Mouse (Mus musculus) kidney, adult 18-20 months (tissue): ENCODE measurements at regions not wholly inside any gene's neighbourhood (a gene's known extent, or its start where the extent isn't known, plus 50 kb on each side); places are given as distances from the start of the nearest gene placed in this dataset.
"Not testable (repeated sequence)": the region's sequence is repeated elsewhere in the genome, so short reads cannot be mapped to it uniquely, and the experiment has no call there.

Source experiments
- DNase-seq: peaks from one replicate; pipeline ENCODE4 v3.0.0; 2021

DNA sequence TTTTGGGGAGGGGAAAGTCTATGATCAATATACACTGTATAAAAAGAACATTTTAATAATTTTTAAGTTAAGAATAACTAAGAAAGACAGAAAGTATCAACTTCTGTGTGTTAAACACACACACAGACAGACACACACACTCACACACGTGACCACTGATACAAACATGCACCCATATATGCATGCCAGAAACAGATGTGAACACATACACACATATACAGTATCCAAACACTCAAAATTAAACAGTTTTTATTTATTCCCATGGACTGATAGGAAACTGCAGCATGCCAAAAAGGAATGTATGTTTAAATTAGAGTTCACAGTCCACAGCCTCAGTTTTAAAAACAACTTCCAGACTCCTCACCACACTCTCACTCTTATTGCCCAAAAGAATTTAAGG, 203.4 kb upstream of the Tbl1x start:
- no peak for DNase-seq

DNA sequence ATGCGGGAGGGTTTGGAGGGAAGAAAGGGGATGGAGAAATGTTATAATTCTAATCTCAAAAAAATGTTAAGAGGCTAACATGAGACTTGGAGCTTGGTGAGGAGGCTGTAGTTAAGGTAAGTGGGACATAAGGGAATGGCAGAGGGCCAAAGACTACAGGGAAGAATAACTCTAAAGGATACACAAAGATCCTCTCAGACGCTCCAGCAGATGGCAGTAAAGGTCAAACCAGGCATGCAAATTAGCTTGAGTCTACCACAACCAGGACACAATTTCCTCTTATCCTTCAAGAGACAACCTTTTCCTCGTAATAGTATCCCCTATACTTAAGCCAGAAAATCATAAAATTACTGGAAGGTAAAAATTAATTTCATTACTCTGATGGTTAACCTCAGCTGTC, 196.4 kb upstream of the Tbl1x start:
- peak; percentile 32 for DNase-seq

DNA sequence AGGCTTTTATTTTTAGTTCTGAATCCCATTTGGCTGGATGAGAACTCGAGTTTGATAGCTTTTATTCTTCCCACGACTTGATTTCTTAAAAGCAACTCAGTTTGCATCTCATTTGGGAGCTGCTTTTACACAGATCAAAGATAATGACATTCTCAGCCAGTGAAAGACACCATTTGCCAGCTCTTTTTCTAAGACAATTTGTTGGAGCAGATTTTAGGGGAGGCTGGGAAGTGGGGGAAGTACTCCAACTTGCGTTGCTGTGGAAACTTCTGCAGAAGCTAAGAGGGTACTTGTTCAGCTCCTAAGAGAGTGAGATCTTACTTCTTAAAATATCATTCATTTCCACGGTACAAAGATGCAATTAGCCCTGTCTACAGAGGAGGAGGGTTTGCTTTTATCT, 187.2 kb upstream of the Tbl1x start:
- DNase-seq: no peak

DNA sequence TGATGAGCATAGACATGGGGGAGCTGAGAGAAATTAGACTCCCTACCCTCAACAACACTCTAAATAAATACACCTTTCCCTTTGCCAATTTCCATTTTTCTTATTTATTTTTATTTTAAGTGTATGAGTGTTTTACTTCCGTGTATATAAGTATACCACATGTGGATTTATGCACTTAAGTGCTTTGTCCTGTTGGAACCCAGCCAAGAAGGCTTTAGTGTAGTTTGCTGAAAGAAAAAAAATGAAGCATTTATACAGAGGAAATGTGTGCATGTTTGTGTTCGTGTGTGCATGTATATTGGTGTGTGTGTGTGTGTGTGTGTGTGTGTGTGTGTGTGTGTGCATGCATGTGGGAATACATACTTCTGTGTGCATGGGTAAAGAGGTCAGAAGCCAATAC, 157.6 kb upstream of the Tbl1x start:
- no peak for DNase-seq

DNA sequence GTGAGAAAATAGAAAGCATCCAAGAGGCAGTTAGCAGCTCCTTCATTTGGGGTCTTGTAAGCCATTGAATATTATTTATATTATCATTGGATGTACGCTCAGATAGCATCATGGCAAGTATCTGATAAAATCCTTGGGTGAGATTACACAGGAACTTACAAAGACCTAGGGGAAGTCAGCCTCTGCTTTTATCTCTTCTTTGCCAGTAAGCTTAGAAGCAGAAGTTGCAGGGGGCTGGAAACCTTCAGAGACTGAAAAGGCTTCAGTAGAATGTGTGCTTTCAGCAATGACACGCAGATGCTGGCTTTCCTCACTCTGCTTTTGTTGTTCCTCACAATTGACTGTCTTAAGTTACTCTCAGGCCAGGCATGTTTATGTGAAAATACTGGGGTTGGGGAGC, 150.3 kb upstream of the Tbl1x start:
- no peak for DNase-seq

DNA sequence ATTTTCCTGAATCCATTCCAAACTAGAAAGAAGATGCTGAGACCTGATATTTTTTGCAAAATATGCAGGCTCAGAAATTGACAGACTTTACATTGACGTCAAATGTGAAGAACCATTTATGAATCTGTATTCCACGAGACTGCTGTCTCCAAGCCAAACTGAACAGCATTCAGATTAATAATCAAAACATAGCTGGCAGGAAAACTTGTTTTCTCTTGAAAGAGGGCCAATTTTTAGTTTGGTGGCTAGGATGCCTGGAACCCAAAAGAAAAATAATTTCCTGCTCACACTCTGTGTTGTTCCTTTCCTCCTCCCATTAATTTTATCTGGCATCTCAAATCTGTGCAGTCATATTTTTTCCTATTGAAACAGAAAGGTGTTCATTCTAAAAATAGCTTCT, 149.7 kb upstream of the Tbl1x start:
- no peak for DNase-seq

DNA sequence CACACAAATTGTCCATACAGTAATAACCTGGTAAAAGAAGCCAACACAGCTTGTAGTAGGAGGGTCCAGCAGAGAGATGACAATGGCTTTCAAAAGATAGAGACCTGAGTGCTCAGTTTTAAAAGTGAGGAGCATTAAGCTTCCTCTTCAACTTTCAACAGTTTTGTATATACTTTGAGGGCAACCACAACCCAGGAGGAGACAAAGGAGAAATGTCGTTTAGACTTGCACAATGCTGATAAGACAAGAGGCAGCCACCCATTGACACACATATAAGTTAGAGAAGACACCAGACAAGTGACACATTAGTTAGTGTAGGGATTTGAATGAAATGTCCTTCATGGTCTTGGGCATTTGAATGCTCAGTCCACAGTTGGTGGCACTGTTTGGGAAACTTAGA, 147.2 kb upstream of the Tbl1x start:
- no peak for DNase-seq

DNA sequence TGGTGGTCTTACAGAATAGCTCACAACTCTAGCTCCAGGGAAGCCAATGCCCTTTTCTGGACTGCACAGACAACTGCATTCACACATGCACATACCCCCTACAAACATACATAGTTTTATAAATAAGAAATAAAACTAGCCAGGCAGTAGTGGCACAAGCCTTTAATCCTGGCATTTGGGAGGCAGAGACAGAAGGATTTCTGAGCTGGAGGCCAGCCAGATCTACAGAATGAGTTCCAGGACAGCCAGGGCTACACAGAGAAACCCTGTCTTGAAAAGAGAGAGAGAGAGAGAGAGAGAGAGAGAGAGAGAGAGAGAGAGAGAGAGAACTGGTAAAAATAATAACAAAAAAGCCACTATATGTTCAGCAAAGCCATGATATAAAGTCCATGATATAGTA, 143.5 kb upstream of the Tbl1x start:
- no peak for DNase-seq

DNA sequence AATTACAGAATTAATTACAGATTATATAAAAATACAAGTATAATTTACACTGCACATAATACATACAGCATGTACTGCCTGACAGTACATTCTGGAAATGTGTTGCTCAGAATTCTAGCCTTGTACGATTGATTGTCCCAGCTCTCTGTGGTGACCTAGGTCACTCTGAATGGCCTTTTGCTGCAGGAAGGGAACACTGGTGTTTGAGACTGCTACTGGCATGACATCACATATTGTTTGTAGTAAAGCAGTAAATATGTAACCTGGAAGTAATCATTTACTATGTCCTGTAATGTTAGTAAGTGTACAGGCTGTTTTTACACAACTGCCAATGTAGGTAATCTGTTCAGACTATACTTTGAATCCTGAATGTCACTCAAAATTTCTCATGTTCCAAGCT, 123.5 kb upstream of the Tbl1x start:
- no peak for DNase-seq

DNA sequence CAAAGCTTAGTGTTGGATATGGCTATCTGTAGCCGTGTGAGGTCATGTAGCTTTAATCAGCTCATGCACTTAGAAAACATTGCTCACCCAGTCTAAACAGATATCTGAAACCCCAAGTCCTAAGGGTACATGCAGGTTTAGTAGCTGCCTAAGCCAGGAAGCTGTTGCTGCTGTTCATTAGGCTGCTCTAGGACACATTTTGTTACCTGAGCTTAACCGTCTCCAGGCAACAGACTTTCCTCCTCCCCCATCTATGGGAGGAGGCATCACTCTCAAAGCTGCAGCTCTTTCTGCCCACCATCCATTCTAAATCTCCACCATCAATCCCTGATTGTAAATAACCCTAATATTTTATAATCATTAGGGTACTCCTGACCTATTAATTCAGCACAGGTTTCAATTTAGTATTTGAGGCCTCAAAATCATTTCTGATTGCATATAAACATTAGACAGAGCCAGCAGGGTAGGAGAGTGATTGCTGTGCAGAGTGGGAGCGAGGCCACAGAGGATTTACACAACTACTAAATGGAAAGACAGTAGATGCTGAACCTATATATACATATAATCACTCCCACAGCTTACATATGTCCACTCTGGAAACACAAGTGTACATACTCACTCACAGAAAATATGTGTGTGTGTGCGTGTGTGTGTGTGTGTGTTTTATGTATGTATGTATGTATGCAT, 118.9 kb upstream of the Tbl1x start:
- DNase-seq: no peak

DNA sequence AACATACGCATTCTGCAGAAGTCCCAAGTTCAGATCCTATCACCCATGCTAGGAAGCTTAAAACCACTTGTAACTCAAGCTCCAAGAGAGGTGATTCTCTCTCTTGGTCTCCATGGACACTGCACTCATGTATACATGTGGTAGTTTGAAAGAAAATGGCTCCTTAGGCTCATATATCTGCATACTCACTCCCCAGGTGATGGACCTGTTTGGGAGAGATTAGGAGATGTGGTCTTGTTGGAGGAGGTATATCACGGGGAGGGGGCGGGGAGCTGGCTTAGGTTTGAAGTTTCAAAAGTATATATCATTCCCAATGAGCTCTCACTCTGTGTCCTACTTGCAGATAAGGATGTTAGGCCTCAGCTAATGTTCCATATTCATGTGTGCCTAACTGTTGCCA, 103.9 kb upstream of the Tbl1x start:
- DNase-seq: no peak

DNA sequence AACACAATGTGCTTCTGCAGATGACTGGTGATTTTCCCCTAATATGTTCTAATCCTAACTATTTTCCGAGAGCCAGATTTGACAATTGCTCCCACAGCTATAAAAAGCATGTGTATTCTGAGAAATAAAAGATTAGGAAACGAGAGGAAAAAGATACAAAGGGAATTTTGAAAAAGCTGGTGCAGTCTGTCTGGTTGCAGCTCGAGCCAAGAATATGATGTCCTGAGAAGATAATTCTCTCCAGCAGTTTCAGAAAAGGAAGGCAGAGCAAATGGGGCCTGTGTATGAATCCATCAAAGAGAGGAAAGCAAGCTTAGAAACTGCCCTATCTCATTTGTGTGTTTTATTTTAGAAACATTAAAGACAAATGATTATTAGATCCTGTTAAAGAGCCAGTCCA, 102.9 kb upstream of the Tbl1x start:
- DNase-seq: no peak

DNA sequence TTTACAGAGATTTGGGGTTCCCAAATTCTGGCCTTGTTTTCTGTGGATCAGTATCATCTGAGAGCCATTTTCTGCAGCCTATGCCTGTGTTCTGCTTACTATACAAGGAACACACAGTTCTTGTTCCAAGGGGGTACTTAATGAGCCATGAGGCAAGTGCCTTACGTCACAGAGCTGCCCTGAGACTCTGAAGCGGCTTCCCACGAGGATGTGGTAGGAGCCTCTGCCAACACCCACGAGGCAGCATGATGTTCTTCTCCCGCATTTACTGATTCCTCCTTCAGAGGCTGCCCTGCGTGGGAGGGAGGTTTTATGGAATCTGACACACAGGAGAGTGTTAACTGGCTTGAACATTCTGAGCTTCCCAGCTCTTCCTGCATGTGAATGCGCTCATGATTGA, 101.4 kb upstream of the Tbl1x start:
- peak; percentile 16 for DNase-seq

DNA sequence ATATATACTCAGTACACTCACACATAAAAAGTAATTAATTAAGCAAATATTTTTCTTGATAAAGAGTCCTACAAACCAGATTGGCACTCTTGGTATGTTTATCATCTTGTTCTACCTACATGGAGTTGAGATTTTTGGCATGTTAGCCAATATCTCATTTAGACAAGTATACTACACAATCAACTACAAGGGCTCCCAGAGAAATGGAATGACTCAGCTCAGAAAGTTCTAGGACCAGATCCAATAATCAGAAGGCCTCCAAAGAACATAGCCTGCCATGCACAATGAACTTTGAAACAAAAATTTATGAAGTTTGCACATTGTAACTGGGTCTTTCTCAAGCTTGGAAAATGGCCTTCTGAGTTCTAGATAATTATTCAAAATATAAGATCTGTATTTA, 100.0 kb upstream of the Tbl1x start:
- DNase-seq: no peak

DNA sequence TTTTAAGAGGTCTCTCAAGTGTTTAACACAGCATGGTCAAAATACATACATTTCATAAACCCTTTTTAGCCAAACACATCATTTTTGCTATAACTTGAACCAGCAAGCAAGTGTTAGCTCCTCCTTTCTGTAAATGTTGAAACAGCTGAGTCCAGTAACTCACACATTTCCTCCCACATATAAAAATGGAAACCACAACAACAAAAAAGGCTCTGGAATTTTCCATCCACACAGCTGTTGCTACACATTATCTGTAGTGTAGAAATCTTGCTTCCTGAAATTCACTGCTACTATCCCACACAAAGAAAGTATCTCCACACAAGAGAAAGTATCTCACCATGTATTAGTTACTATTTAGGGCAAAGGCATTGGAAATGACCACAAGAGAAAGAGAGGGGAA, 96.7 kb upstream of the Tbl1x start:
- no peak for DNase-seq

DNA sequence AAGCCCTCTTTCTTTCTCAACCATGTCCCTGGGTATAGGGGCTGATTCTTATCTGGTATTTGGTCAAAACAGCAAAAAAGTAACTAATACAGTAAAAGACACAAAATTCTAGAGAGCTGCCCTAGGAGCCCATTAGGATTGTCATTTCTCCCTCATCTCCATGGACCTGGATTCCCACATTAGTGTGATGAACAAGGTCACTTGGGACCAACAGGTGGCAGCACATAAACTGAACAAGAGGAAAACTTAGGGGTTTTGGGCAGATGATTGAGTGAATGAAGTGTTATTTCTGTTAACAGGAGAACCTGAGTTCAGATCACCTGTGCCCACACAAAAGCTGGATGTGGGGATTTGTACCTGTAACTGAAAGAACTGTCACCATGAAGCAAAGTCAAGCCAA, 93.0 kb upstream of the Tbl1x start:
- DNase-seq: peak; percentile 26

DNA sequence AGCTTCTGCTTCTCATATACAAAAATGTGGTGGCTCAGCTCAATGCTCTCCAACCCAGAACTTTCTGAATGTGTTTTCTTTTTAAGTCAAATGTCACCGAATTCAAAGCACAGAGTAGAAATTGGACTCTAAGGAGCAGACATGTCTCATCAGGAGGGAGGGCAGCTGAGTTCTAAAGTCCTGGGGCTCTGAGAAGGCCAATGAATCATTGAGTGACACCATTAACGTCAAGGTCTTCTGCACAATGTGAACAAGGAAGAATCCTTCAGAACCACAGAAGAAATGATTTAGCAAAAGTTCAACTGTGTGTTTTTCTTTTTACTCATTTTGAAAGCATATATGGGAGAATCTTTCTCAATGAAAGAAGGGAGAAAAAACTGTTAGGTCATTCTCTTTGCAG, 88.6 kb upstream of the Tbl1x start:
- DNase-seq: no peak

DNA sequence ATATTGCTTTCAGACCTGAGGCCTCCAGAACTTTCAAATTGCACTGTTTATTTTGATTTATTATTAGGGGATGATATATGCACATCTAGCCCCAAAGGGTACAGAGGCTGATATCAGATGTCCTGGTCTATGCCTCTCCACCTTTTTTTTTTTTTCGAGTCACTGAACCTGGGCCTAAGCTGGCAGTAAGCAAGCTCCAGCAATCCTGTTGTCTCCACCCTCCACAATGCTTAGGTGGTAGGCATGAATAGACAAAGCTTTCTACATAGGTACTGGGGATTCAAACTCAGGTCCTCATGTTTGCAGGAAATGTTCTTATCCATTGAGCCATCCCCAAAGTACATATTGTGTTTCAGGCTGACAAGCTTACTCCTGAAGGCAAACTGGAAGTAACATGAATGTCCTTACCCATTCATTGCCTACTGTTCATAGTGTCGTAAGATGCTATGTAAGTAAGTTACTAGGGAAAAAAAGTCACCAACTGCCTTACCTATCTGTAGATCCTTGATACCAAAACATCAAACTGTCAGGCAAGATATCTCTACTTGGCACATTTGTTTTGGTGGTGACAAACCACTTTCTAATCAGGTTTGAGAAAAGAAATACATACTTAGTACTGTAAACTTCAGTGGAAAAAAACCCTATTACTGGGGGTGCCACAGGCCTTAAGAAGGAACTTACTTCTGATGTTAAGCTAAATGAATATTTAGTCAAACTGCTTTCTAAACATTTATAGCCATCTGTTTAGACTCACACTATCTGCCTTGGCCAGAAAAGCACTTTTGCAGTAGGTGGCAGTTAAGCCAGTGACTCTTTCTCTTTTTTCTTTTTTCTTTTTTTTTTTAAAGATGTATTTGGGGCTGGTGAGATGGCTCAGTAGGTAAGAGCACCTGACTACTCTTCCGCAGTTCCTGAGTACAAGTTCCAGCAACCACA, 85.8 kb upstream of the Tbl1x start:
- no peak for DNase-seq

DNA sequence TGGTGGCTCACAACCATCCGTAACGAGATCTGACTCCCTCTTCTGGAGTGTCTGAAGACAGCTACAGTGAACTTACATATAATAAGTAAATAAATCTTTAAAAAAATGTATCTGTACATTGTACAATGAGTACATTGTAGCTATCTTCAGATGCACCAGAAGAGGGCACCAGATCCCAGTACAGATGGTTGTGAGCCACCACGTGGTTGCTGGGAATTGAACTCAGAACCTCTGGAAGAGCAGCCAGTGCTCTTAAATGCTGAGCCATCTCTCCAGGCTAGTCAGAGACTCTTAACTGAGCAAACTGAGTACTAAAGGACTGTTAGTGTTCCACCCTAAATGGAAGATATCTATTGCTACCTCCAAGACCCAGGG, 85.1 kb upstream of the Tbl1x start:
- DNase-seq: not testable (repeated sequence)

DNA sequence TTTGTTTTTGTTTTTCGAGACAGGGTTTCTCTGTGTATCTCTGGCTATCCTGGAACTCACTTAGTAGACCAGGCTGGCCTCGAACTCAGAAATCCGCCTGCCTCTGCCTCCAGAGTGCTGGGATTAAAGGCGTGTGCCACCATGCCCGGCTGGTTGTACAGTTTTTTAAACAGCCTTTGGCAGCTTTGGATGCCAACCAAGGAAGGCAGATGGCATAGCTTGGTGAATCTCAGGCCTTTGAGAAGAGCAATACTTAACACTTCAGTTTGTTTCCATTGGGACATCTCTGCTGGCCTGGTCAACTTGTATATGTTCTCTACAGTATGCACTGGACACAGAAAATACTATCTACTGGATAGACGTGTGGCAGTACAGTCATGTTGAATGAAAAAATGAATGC, 84.0 kb upstream of the Tbl1x start:
- not testable (repeated sequence) for DNase-seq

DNA sequence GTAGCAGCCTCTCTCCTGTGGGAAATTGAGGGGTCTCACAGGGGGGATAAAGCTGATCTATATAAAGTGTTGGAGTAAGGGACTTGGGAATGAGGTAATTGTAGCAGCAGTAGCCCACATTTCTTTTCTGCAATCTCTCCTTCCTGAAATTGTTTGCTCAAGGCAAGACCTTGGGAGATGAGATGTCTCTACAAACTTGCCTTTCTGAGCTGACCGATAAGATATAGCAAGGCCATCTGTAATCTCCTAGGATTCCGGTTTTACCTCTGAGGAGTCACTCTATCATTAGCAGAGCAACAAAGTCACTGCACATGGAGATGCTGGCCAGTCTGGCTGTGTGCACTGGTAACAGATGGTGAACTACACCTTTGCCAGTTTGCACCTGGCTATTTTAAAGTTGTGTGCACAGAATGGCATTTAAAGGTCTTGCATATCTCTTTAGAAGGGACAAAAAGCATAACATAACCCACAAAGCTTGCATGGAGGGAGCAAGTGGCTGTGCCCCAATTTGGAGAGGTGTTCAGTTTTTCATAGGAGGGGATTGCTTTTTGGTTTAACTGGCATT, 78.7 kb upstream of the Tbl1x start:
- DNase-seq: no peak

DNA sequence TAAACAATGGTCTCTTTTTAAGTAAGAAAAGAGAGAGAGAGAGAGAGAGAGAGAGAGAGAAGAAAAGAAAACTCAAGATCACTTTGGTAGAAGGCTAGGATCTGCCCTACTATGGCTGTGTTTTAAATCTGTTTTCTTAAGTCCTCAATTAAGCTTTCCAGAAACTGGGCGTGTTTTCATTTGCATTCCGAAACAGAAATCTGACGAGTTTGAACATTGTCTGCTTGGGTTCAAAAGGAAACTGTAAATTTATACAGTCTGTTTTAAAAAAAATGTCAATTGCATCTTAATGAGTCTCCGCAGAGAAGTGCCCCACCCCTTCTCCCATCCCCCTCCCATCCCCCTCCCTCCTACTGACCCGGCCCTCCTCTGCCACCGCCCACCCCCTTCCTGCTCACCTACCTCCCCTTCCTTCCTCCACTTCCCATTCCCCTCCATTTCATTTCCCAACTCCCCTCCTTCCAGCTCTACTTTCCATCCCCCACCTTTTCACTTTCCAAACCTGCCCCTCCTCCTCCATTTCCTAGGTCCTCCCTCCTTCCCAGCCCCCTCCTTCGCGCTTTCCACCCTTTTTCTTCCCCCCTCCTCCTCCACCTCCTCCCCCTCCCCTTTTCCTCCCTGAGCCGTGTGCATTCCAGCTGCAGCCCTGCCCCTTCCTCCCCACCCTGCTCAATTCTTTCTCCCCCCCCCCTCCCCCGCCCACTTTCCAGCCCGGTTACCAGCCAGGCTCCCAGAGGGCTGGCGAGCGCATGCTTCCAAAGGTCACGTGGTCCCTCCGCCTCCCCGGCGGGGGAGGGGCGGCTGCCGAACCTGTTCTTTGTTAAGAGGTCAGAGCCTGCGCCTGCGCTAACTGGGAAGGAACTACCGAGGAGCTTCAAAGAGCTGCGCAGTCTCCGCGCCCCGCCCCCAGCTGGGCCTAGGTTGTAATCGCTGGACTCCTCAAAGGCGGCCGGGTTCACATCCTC, 77.7 kb upstream of the Tbl1x start:
- DNase-seq: peak; percentile 94

DNA sequence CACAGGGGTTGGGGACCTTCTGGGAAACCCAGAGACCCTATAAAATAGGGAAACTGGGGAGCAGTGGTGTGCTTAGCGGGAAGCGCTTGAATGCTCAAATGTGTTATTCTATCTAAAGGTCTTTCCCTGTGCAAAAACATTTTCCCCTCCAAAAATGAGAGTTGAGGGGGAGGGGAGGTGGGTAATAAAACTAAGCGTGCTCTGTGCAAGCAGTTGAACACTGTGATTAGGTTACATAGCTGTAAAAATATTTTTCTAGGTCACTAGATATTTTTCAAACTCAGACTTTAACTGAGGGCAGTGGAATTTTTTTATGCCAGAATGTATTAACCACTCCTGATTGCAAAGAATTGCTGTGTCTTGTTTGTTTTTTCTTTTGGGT, 77.0 kb upstream of the Tbl1x start:
- no peak for DNase-seq
